Mouse (Mus musculus) CH12.LX (cell line): Measurements from ENCODE around the gene Klhl9. TPM values are rescaled to one million over a fixed set of nuclear protein-coding genes. Genes with fewer than 3 reads are reported as not detected.

Experiments used
- DNase-seq: peaks from one replicate; pipeline ENCODE4 v3.0.0-alpha.2; 2013; ENCODE audit errors: extremely low read depth
- H3K27ac ChIP-seq: 2 replicates; pipeline ENCODE4 v1.5.1; 2012; ENCODE audit warnings: low read depth, mild to moderate bottlenecking, control low read depth, moderate library complexity; ENCODE audit not compliant: insufficient read depth
- H3K27me3 ChIP-seq: replicated peaks from 2 replicates; pipeline ENCODE3; 2012; ENCODE audit warnings: inconsistent platforms
- H3K36me3 ChIP-seq, 2 experiments: replicated peaks in 1 of 2; 2 replicates each; pipeline versions ENCODE3 to v1.6.1; 2012; ENCODE audit warnings: inconsistent platforms in 1 of 2, low read length in 1 of 2, mild to moderate bottlenecking in 1 of 2, mixed read lengths in 1 of 2, moderate library complexity in 1 of 2; ENCODE audit not compliant: control insufficient read depth in 1 of 2, insufficient read depth in 1 of 2
- H3K4me1 ChIP-seq, 2 experiments: 2 replicates each; pipeline ENCODE4 v1.6.1; 2012; ENCODE audit warnings: inconsistent platforms in 1 of 2, moderate library complexity in 1 of 2; ENCODE audit not compliant: insufficient read depth in 2 of 2, control insufficient read depth in 1 of 2
- H3K4me2 ChIP-seq: 2 replicates; pipeline ENCODE4 v1.6.1; 2012; ENCODE audit warnings: low read depth, mild to moderate bottlenecking, control low read depth; ENCODE audit not compliant: poor library complexity, insufficient read depth, severe bottlenecking
- H3K4me3 ChIP-seq, 3 experiments: fragments of 150-350 bp in 1 of 3; sonication (generic) in 1 of 3; replicated peaks in 1 of 3; 2 replicates each; pipeline versions ENCODE3 to v1.5.1; 2011 to 2012; ENCODE audit warnings: low read depth in 2 of 3, low read length in 2 of 3, mild to moderate bottlenecking in 2 of 3, moderate library complexity in 2 of 3, control low read depth in 1 of 3, improper control_type of control experiment in 1 of 3, inconsistent platforms in 1 of 3, mixed read lengths in 1 of 3; ENCODE audit not compliant: poor library complexity in 1 of 3
- H3K79me2 ChIP-seq: replicated peaks from 2 replicates; pipeline ENCODE4 v1.6.1; 2012; ENCODE audit warnings: mild to moderate bottlenecking, moderate library complexity; ENCODE audit not compliant: control insufficient read depth, poor library complexity, insufficient read depth, severe bottlenecking; ENCODE audit errors: extremely low read depth
- H3K9ac ChIP-seq: 2 replicates; pipeline ENCODE4 v1.6.1; 2012; ENCODE audit warnings: low read depth, mild to moderate bottlenecking, control low read depth, moderate library complexity; ENCODE audit not compliant: insufficient read depth
- H3K9me3 ChIP-seq: replicated peaks from 2 replicates; pipeline ENCODE3; 2012; ENCODE audit warnings: low read length, inconsistent platforms, mixed read lengths
- BHLHE40 ChIP-seq: IDR thresholded peaks from 2 replicates; pipeline ENCODE4 v1.6.1; 2011; ENCODE audit warnings: mild to moderate bottlenecking, low read depth, low read length, improper control_type of control experiment
- CHD1 ChIP-seq: IDR thresholded peaks from 2 replicates; pipeline ENCODE4 v1.6.1; 2012; ENCODE audit warnings: low read depth, low read length, improper control_type of control experiment, inconsistent platforms
- CTCF ChIP-seq, 2 experiments: IDR thresholded peaks in 1 of 2; conservative IDR thresholded peaks in 1 of 2; 2 replicates each; pipeline ENCODE4 v1.5.1; 2011 to 2012; ENCODE audit warnings: low read depth in 2 of 2, low read length in 2 of 2, improper control_type of control experiment in 1 of 2, inconsistent platforms in 1 of 2, mild to moderate bottlenecking in 1 of 2, moderate library complexity in 1 of 2
- EP300 ChIP-seq: IDR thresholded peaks from 2 replicates; pipeline ENCODE4 v1.6.1; 2011; ENCODE audit warnings: low read length, improper control_type of control experiment
- HCFC1 ChIP-seq: IDR thresholded peaks from 2 replicates; pipeline ENCODE4 v1.6.1; 2012; ENCODE audit warnings: low read depth, mild to moderate bottlenecking, inconsistent platforms, low read length, improper control_type of control experiment
- JUN ChIP-seq: IDR thresholded peaks from 2 replicates; pipeline ENCODE4 v1.6.1; 2011; ENCODE audit warnings: low read depth, mild to moderate bottlenecking, low read length, improper control_type of control experiment, moderate library complexity; ENCODE audit not compliant: insufficient read depth
- MAFK ChIP-seq: IDR thresholded peaks from 2 replicates; pipeline ENCODE4 v1.6.1; 2011; ENCODE audit warnings: low read length, improper control_type of control experiment; ENCODE audit not compliant: insufficient replicate concordance
- MYC ChIP-seq: IDR thresholded peaks from 2 replicates; pipeline ENCODE4 v1.6.1; 2011; ENCODE audit warnings: low read depth, mild to moderate bottlenecking, improper control_type of control experiment, low read length
- NRF1 ChIP-seq: IDR thresholded peaks from 2 replicates; pipeline ENCODE4 v1.6.1; 2014; ENCODE audit warnings: low read depth, mild to moderate bottlenecking, inconsistent platforms, low read length, improper control_type of control experiment, moderate library complexity
- PAX5 ChIP-seq: IDR thresholded peaks from 2 replicates; pipeline ENCODE4 v1.6.1; 2012; ENCODE audit warnings: low read length, inconsistent platforms, mixed read lengths
- POLR2A ChIP-seq: IDR thresholded peaks from 2 replicates; pipeline ENCODE4 v1.6.1; 2011; ENCODE audit warnings: low read depth, mild to moderate bottlenecking, improper control_type of control experiment, low read length
- RAD21 ChIP-seq: IDR thresholded peaks from 2 replicates; pipeline ENCODE4 v1.6.1; 2011; ENCODE audit warnings: low read depth, mild to moderate bottlenecking, low read length, improper control_type of control experiment, moderate library complexity
- RCOR1 ChIP-seq: conservative IDR thresholded peaks from 2 replicates; pipeline ENCODE4 v1.6.1; 2012; ENCODE audit warnings: low read depth, mild to moderate bottlenecking, inconsistent platforms, low read length, improper control_type of control experiment
- SIN3A ChIP-seq: IDR thresholded peaks from 2 replicates; pipeline ENCODE4 v1.6.1; 2012; ENCODE audit warnings: low read length, improper control_type of control experiment, inconsistent platforms
- TBP ChIP-seq: conservative IDR thresholded peaks from 2 replicates; pipeline ENCODE4 v1.6.1; 2011; ENCODE audit warnings: low read depth, low read length, improper control_type of control experiment
- USF2 ChIP-seq: conservative IDR thresholded peaks from 2 replicates; pipeline ENCODE4 v1.6.1; 2011; ENCODE audit warnings: low read depth, low read length, improper control_type of control experiment
- ZMIZ1 ChIP-seq: IDR thresholded peaks from 2 replicates; pipeline ENCODE4 v1.6.1; 2012; ENCODE audit warnings: low read depth, mild to moderate bottlenecking, inconsistent platforms, low read length, improper control_type of control experiment
- ZNF384 ChIP-seq: IDR thresholded peaks from 2 replicates; pipeline ENCODE4 v1.6.1; 2012; ENCODE audit warnings: low read depth, low read length, improper control_type of control experiment, inconsistent platforms
- dilution Hi-C: fragments of 300-500 bp; cut with MboI; formaldehyde crosslinking; loops from 2 replicates; pipeline ENCODE4 v1.14.3; 2020; ENCODE audit warnings: low sequenced_read_pairs; ENCODE audit not compliant: extremely low pct_unique_long_range_greater_than_20kb, extremely low pct_ligation_motif_present
- in situ Hi-C: fragments of 300-500 bp; cut with MboI; formaldehyde crosslinking; loops from 3 replicates; pipeline ENCODE4 v1.14.3; 2019; ENCODE audit warnings: low sequenced_read_pairs, low pct_ligation_motif_present, low pct_unique_long_range_greater_than_20kb, mixed read lengths
- polyA plus RNA-seq: library from polyadenylated mRNA; unstranded; fragments of >175 nt; gene quantifications from 2 replicates; pipeline ENCODE4 v1.2.1, GENCODE M21; 2012; ENCODE audit warnings: low read depth; ENCODE audit not compliant: insufficient read length
- total RNA-seq, 2 experiments: library from RNA; depleted of rRNA; stranded (reverse); fragments of 300-350 nt in 1 of 2; fragments of >200 nt in 1 of 2; gene quantifications; 2 replicates each; pipeline ENCODE4 v1.2.3; 2012 to 2014

Gene Klhl9
- total and polyA plus RNA-seq, 3 experiments, result 19.1 to 51.6 (median 40.0) TPM

- Histone ChIP-seq H3K27me3 (peaks cover 3% of the 10 kb centered on the region), H3K4me2 (no peak within 1 kb of the TSS), H3K4me1 (peaks cover 0 to 8% of the 10 kb centered on the region in 2 experiments; a peak in 1 of 4 replicates), H3K9ac (no peak within 1 kb of the TSS), H3K79me2 (no peaks in the 10 kb centered on the region), H3K4me3 (no peak within 1 kb of the TSS), H3K27ac (no peak within 1 kb of the TSS), H3K9me3 (no peaks in the 10 kb centered on the region), H3K36me3 (no peaks in the 10 kb centered on the region)
- DNase-seq, result no peak
- no peak for TF ChIP-seq PAX5
- TF ChIP-seq CHD1, result no peak
- TF ChIP-seq EP300, result no peak
- no peak for TF ChIP-seq MYC
- TF ChIP-seq JUN, result no peak
- no peak for TF ChIP-seq USF2
- no peak for TF ChIP-seq TBP
- TF ChIP-seq BHLHE40, result no peak
- no peak for TF ChIP-seq POLR2A
- no peak for TF ChIP-seq SIN3A
- no peak for TF ChIP-seq ZNF384
- TF ChIP-seq HCFC1, result no peak
- no peak for TF ChIP-seq ZMIZ1
- no peak for TF ChIP-seq MAFK
- no peak for TF ChIP-seq RAD21
- TF ChIP-seq CTCF (conservative IDR thresholded peaks at IDR 0.05 in 1 of 2, IDR thresholded peaks at IDR 0.05 in 1 of 2; ENCODE audit: low read depth in 2 of 2, low read length in 2 of 2), result no peak
- TF ChIP-seq RCOR1, result no peak
- no peak for TF ChIP-seq NRF1
- dilution Hi-C loops (no loop called here), in situ Hi-C loops (no loop called here)
Observed at GRCm38 (mm10) chr4:88676824-88677223, 45.4 kb downstream of the Klhl9 start, which contains the start of gene Ifna16. Gene Ifna16, minus strand, starts transcription at chr4:88676924.

Other genes with a start within 250 kb of the Klhl9 start
Only the 20 nearest of the 32 such genes appear.
- not detected in 2 replicates for gene C87499, start 88.1 kb downstream of the Klhl9 start, total RNA-seq (2012; rRNA removed)
- gene C87499, start 88.1 kb downstream of the Klhl9 start, total RNA-seq (2014; rRNA removed), result not detected in 2 replicates
- gene C87499, start 88.1 kb downstream of the Klhl9 start, polyA plus RNA-seq, result not detected in 2 replicates
- gene Ifna13, start 78.0 kb downstream of the Klhl9 start, total RNA-seq (2012; rRNA removed), result not detected in 2 replicates
- gene Ifna13, start 78.0 kb downstream of the Klhl9 start, total RNA-seq (2014; rRNA removed), result not detected in 2 replicates
- gene Ifna13, start 78.0 kb downstream of the Klhl9 start, polyA plus RNA-seq, result not detected in 2 replicates
- gene Ifna16, start 45.5 kb downstream of the Klhl9 start, total RNA-seq (2012; rRNA removed), result not detected in 2 replicates
- gene Ifna16, start 45.5 kb downstream of the Klhl9 start, total RNA-seq (2014; rRNA removed), result not detected in 2 replicates
- not detected in 2 replicates for gene Ifna16, start 45.5 kb downstream of the Klhl9 start, polyA plus RNA-seq
- gene Ifna2, start 38.6 kb downstream of the Klhl9 start, total RNA-seq (2012; rRNA removed), result not detected in 2 replicates
- not detected in 2 replicates for gene Ifna2, start 38.6 kb downstream of the Klhl9 start, total RNA-seq (2014; rRNA removed)
- not detected in 2 replicates for gene Ifna2, start 38.6 kb downstream of the Klhl9 start, polyA plus RNA-seq
- gene Ifnab, start 31.1 kb downstream of the Klhl9 start, total RNA-seq (2012; rRNA removed), result not detected in 2 replicates
- gene Ifnab, start 31.1 kb downstream of the Klhl9 start, total RNA-seq (2014; rRNA removed), result not detected in 2 replicates
- gene Ifnab, start 31.1 kb downstream of the Klhl9 start, polyA plus RNA-seq, result not detected in 2 replicates
- gene Gm26566, start 660 bp downstream of the Klhl9 start, total RNA-seq (2012; rRNA removed), result 10.2 and 11.9 TPM in 2 replicates
- gene Gm26566, start 660 bp downstream of the Klhl9 start, total RNA-seq (2014; rRNA removed), result not detected in 2 replicates
- gene Gm26566, start 660 bp downstream of the Klhl9 start, polyA plus RNA-seq, result 0.49 TPM in 1 of 2 replicates, not detected in the other
- not detected in 2 replicates for gene Gm13271, start 32.4 kb upstream of the Klhl9 start, total RNA-seq (2012; rRNA removed)
- not detected in 2 replicates for gene Gm13271, start 32.4 kb upstream of the Klhl9 start, total RNA-seq (2014; rRNA removed)
- gene Gm13271, start 32.4 kb upstream of the Klhl9 start, polyA plus RNA-seq, result not detected in 2 replicates
- not detected in 2 replicates for gene Gm13283, start 37.7 kb upstream of the Klhl9 start, total RNA-seq (2012; rRNA removed)
- not detected in 2 replicates for gene Gm13283, start 37.7 kb upstream of the Klhl9 start, total RNA-seq (2014; rRNA removed)
- gene Gm13283, start 37.7 kb upstream of the Klhl9 start, polyA plus RNA-seq, result not detected in 2 replicates
- not detected in 2 replicates for gene Gm13290, start 51.4 kb upstream of the Klhl9 start, total RNA-seq (2012; rRNA removed)
- gene Gm13290, start 51.4 kb upstream of the Klhl9 start, total RNA-seq (2014; rRNA removed), result not detected in 2 replicates
- gene Gm13290, start 51.4 kb upstream of the Klhl9 start, polyA plus RNA-seq, result not detected in 2 replicates
- not detected in 2 replicates for gene Gm13289, start 54.5 kb upstream of the Klhl9 start, total RNA-seq (2012; rRNA removed)
- not detected in 2 replicates for gene Gm13289, start 54.5 kb upstream of the Klhl9 start, total RNA-seq (2014; rRNA removed)
- not detected in 2 replicates for gene Gm13289, start 54.5 kb upstream of the Klhl9 start, polyA plus RNA-seq
- not detected in 2 replicates for gene Gm13272, start 57.4 kb upstream of the Klhl9 start, total RNA-seq (2012; rRNA removed)
- gene Gm13272, start 57.4 kb upstream of the Klhl9 start, total RNA-seq (2014; rRNA removed), result not detected in 2 replicates
- not detected in 2 replicates for gene Gm13272, start 57.4 kb upstream of the Klhl9 start, polyA plus RNA-seq
- not detected in 2 replicates for gene Ifnz, start 59.7 kb upstream of the Klhl9 start, total RNA-seq (2012; rRNA removed)
- not detected in 2 replicates for gene Ifnz, start 59.7 kb upstream of the Klhl9 start, total RNA-seq (2014; rRNA removed)
- gene Ifnz, start 59.7 kb upstream of the Klhl9 start, polyA plus RNA-seq, result not detected in 2 replicates
- not detected in 2 replicates for gene Gm13276, start 63.2 kb upstream of the Klhl9 start, total RNA-seq (2012; rRNA removed)
- gene Gm13276, start 63.2 kb upstream of the Klhl9 start, total RNA-seq (2014; rRNA removed), result not detected in 2 replicates
- not detected in 2 replicates for gene Gm13276, start 63.2 kb upstream of the Klhl9 start, polyA plus RNA-seq
- not detected in 2 replicates for gene Gm13277, start 66.2 kb upstream of the Klhl9 start, total RNA-seq (2012; rRNA removed)
- gene Gm13277, start 66.2 kb upstream of the Klhl9 start, total RNA-seq (2014; rRNA removed), result not detected in 2 replicates
- not detected in 2 replicates for gene Gm13277, start 66.2 kb upstream of the Klhl9 start, polyA plus RNA-seq
- gene Gm13278, start 69.1 kb upstream of the Klhl9 start, total RNA-seq (2012; rRNA removed), result not detected in 2 replicates
- gene Gm13278, start 69.1 kb upstream of the Klhl9 start, total RNA-seq (2014; rRNA removed), result not detected in 2 replicates
- not detected in 2 replicates for gene Gm13278, start 69.1 kb upstream of the Klhl9 start, polyA plus RNA-seq
- not detected in 2 replicates for gene Gm13275, start 72.0 kb upstream of the Klhl9 start, total RNA-seq (2012; rRNA removed)
- not detected in 2 replicates for gene Gm13275, start 72.0 kb upstream of the Klhl9 start, total RNA-seq (2014; rRNA removed)
- gene Gm13275, start 72.0 kb upstream of the Klhl9 start, polyA plus RNA-seq, result not detected in 2 replicates
- gene Gm13279, start 74.9 kb upstream of the Klhl9 start, total RNA-seq (2012; rRNA removed), result not detected in 2 replicates
- gene Gm13279, start 74.9 kb upstream of the Klhl9 start, total RNA-seq (2014; rRNA removed), result not detected in 2 replicates
- gene Gm13279, start 74.9 kb upstream of the Klhl9 start, polyA plus RNA-seq, result not detected in 2 replicates
- gene Gm13285, start 77.2 kb upstream of the Klhl9 start, total RNA-seq (2012; rRNA removed), result not detected in 2 replicates
- not detected in 2 replicates for gene Gm13285, start 77.2 kb upstream of the Klhl9 start, total RNA-seq (2014; rRNA removed)
- gene Gm13285, start 77.2 kb upstream of the Klhl9 start, polyA plus RNA-seq, result not detected in 2 replicates
- not detected in 2 replicates for gene Gm13287, start 80.8 kb upstream of the Klhl9 start, total RNA-seq (2012; rRNA removed)
- not detected in 2 replicates for gene Gm13287, start 80.8 kb upstream of the Klhl9 start, total RNA-seq (2014; rRNA removed)
- not detected in 2 replicates for gene Gm13287, start 80.8 kb upstream of the Klhl9 start, polyA plus RNA-seq
- not detected in 2 replicates for gene Gm13288, start 83.1 kb upstream of the Klhl9 start, total RNA-seq (2012; rRNA removed)
- gene Gm13288, start 83.1 kb upstream of the Klhl9 start, total RNA-seq (2014; rRNA removed), result not detected in 2 replicates
- not detected in 2 replicates for gene Gm13288, start 83.1 kb upstream of the Klhl9 start, polyA plus RNA-seq